Mouse (Mus musculus) testis, postnatal 10 days (tissue): Measurements from ENCODE around the gene Cox19.

Experiments
- DNase-seq: peaks from one replicate; pipeline ENCODE4 v3.0.0; 2021; ENCODE audit warnings: low spot score

Cox19 gene

DNA sequence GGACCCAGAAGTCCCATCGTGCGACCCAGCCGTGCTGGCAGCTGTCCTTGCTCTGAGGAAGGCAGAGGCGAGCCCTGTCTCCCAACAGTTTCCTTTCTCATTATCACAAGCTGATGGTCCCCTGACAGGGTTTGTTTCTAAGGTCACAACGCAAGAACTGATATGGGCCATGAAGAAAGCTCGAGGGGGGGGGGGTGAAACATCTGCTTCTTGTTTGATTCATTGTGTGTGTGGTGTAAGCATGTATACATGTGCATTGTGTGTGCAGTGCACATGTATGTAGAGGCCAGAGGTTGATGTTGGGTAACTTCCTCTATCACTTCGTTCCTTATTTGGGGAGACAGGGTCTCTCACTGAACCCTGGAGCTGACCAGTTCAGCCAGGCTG, 23.6 kb downstream of the Cox19 start:
- DNase-seq = no peak

DNA sequence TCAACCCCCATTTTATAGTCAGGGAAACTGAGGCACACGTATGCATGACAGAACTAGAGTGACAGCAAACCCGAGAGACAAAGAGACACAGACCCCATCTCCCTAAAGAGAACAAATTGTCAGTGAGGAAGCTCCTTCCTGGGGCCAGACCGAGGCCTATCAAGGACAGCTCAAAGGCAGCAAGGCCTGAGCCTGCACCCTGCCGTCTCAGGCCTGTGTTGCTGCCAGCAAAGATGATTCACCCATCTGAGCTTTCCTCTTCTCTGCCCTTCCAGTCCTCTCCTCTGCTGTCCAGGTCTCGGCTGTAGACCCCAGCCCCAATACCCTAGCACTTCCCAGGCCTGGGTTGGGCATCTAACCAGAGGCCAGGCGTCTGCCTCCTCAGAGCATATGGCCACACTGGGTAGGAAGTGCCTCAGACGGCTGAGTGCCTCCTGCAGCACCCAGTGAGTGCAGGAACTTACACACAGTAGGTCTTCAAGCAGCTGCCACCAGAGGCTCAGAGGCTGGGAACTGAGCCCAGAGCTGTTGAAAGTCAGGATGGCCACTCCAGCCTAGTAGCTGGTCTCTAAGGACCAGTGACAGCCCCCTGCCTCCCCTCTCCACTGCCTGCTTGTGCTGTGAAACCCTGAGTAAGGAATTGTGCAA, 24.1 kb downstream of the Cox19 start:
- no peak for DNase-seq

DNA sequence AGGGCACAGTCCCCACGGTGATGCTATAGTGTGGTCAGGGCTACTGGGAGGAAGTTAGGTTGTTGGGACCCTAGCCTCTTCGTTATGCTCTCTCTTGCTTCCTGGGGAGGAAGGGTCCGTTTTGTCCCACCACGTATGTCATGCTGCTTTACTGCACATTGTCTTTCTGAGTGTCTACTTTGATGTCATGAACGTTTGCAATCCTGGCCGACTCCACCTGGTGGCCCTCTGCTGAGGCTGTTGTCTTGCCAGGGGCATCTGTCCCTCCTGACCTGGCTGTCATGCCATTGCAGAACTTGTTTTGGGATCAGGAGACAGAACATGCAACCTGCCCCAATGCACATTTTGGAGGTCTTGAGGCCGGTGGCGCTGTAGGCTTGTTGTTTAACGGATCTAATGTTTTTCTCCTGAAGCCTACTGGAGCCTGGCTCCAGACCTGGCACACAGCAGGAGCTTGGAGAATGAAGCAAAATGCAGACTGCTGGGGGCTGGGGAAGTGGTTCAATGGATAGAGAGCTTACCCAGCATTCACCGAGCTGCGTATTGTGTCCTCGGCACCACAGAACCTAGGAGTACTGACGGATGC, 25.0 kb downstream of the Cox19 start:
- DNase-seq = no peak

DNA sequence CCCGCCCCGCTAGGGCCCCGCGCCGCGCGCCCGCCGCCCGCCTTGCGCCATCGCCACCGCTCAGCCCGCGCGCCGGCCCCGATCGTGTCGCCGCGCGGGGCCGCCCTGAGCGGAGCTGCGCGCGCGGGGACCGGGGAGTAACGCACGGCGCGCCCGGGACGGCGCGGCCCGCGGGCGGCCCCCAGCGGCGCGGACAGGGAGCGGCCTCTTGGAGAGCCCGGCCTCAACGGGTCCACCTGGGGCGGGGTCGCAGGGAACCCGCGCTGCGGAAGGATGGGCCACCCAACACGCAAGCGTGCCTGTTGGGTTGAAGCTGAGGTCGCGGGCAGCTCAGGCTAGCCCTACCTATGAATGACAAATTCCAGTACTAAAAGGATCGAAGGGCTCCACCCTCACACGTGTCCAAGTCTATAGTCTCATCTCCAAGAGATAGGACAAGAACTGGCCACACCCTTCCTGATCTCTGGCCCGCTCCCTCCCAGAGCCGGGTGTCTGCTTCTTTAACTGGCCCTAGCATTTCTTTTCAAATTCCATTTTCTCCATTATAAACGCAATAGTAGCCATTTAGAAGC, 25.7 kb downstream of the Cox19 start, which contains the start of gene Adap1:
TSS of gene Adap1 (minus strand) at position 228 of the 572 bp plus-strand sequence.
- DNase-seq = peak; percentile 72

DNA sequence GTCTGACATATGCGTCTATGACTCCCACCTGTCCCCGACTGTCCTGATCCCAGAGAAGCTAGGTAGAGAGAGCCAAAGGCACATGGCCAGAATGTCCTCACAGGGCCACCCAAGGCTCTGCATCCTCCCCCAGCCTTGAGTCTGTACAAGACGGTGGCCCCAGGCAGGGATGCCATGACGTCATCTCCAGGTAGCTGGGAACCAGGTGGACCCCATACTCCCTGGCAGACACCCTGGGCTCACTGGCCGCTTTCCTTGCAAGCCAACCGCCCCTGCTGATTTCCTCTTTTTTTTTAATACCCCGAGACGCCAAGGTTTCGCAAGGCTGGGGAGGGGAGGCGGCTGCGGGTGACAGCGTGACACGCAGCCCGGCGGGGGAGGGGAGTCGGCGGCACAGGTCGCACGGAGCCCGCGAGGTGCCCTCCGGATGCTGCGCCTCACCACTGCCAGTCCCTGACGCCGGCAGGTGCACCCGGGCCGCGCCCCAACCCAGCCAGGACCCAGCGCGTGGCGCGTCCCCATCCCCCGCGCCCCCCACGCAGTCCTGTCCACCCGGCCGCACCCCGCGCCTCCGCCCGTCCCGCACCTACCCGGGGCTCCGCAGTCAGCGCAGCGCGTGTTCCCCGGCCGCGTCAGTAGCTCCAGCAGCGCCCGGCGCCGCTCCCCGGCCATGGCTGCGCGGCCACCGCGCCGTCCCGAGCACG, 26.4 kb downstream of the Cox19 start:
- DNase-seq = peak; percentile 62

DNA sequence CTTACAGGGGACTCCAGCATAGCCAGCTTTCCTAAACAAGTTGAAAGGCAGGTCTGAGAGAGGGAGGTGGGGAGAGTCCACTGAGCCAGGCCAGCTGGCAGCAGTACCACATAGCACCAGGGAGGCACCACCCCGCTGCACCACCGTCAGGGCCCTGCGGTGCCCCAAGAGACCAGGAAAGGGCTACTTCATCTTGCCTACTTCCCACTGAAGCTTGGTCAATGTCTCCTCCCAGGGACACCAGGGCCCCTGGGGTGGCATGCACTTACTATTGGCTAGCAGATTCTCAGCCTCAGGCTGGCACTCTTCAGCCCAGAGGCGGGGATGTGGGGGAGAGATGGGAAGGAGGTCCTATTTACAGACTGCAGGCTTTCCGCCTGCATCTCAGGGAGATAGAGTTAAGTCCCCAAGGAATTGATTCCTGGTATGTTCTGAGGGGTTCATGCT, 27.1 kb downstream of the Cox19 start:
- no peak for DNase-seq

DNA sequence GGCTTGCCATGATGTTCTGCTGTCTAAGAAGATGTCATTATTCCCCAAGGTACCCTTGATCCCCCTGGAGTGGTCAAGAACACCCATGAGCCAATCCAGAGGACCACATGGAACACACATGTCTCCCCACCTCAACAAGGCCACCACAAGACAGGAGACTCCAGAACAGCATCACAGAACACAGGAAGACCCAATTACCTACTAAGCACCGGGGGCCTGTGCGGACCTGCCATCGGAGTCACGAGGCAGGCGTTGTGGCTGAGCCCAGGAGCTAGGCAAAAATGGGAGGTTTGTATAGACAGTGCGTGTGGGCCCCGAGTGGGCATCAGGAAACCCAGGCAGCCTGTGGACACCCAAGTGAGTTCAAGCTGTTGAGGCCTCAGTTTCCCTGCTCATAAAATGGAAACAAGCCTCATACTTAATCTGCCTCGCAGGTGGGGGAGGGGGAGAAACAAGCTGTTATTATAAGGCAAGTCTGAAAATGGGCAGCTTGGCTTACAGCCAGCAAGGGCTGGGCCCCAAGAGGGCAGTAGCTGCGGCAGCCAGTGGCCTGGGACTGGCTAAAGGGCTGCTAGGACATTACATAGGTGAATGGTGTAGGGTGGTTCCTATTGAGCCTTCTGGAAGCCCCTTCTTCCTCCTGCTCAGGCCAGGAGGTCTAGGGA, 27.8 kb downstream of the Cox19 start:
- DNase-seq = peak; percentile 62

DNA sequence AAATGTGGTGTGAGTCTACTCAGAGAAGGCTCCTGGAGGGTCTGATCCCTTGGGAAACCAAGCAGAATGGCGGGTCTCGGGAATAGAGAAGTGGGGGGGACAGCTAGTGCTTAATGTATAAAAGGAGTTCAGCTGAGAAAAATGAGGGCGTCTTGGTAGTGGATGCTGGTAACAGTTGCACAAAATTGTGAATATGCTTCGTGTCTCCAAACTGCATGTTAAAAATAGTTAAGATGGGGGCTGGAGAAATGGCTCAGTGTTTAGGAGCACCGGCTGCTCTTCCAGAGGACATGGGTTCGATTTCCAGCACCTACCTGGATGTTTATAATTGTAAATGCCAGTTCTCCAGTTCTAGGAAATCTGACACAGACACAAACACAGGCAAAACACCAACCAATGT, 29.9 kb downstream of the Cox19 start:
- DNase-seq = no peak

DNA sequence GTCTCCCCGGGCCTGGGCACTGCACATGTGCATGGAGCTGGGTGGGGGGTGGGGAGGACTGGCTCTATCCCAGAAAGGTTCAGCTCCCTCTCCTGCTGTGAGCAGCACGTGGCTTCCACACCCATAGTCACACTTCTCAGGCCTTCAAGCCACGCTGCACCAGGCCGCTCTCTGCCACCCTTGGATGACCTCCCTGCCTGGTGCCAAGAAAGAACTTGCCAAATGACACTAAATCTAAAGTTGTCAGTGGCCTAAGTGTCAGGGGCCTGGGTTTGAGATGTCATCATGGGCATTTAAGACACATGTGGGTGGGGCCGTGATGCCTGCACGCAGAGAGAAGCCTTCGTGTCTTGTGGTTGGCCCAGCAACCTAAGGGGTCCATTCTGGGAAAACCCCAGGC, 30.8 kb downstream of the Cox19 start:
- no peak for DNase-seq

DNA sequence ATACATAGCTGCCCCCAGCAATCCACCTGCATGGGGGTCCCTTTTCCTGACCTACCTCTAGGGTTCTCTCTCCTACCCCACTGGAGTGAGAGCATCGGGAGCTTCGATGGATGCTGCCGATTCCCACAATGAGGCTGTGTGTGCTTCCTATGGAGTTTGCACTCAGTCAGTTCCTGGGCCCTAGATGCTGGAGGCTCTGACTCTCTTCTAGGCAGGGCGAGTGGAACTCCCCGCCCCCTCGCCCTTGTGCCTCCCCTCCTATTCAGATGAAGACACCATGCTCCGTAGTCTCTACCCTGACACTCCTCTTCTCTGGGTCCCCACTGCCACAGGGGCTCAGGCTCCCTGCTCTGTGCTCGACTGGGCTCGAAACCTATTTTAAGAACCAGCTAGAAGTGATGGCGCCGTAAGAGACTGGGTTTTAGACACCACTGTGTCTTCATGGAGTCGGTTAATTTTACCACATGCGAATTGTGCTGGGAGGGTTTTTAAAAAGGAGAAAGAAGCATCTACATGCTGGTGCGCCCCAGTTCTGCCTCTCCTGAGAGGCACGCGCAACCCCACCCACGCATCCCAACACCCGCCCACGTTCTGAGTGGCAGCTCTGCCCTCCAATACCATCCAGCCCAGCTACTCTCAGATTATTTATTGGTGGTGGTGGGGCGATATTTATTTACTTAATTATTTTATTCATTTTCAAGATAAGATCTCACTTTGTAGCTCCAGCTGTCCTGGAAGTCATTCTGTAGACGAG, 33.3 kb downstream of the Cox19 start:
- no peak for DNase-seq

DNA sequence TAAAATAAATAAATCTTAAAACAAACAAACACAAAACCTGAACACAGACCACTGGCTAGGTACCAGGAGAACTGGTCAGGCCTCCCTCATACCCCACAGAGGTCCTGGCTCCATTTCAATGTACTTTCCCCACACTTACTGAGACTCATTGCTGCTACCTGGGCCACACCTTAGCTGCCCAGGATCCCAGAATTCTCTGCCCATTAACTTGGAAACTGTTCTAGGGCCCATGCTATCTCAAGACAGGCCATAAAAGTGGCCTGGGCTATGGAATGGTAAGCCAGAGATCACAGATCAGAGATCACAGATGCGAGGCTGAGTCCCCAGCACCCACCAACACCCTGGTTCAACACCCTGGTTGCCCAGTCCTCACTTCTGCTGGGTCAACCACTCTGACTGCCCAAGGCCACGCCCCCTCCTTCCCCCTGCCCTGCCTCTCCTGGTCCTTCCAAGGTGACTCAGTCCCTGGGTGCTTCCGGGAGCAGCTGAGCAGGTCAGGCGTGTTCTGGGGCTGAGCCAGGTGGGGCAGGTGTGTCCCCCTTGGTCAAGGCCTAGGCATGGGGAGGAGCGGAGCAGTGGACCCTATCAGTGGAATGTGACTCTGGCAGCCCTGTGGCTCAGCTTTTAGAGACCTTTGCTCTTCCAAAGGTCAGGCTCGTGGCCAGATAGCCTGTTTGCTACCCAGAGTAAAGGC, 34.1 kb downstream of the Cox19 start:
- no peak for DNase-seq

DNA sequence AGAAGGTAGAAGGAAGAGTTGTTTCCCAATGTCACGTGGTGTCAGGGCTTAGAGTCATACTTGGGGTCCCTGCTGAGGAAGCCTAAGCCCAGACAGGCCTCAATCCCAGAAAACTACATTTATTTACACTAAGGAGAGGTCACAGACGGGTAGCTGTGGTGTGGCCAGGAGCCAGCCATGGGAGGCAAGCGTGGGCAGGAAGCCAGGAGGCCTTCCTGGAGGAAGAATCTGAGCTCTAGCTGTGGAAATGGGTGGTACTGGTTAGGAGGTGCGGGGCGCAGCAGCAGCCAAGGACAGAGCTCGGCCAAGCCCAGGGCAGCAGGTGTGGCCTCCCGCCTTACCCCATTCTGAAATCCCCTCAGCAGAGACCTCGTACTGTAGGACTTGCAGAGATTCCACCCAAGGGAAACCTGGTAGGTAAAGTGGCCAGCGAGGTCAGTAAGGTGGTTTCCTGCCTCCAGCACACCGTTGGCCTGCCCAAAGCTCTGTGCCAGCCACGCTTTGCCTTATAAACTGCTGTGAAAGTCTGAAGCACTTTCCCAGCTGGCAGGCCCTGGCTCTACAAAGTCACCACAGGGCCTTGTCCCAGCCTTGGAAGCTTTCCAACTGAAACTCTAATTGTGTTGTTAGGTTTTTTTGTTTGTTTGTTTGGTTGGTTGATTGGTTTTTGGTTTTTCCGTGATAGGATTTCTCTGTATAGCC, 36.1 kb downstream of the Cox19 start:
- DNase-seq = no peak

DNA sequence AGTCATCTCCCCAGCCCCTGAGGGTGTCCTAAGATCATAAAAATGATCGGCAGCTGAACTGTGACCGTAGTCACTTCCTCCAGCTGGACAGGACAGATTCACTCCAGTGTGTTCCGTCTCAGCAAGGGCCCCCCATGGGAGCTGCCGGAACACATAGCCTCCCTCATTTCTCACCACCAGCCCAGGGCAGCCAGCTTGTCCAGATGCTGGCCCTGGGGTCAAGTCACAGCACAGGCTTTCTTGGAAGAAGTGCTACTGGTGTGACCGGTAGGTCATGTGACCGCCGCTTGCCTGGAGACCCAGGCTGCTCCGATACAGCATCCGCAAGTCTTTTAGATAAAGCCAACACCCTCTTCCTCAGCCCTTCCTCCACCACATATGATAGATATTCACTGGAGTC, 37.7 kb downstream of the Cox19 start:
- DNase-seq = no peak

DNA sequence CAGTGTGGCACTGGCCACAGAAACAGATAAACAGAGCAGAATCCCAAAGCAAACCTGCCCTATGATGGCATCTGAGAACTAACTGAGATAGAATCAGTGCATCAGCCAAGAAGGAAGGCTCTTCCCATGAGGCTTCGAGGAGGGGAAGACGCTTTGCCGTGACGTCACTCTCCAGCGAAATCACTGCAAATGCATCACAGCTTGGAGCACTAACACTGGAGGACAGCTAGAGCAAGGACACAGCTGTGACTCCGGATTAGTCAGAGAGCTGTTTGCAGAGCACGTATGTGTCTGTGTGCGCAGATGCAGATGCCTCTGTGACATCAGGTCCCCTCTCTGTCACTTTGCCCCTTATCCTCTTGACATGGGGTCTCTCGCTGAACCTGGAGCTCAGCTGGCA, 39.4 kb downstream of the Cox19 start:
- no peak for DNase-seq

DNA sequence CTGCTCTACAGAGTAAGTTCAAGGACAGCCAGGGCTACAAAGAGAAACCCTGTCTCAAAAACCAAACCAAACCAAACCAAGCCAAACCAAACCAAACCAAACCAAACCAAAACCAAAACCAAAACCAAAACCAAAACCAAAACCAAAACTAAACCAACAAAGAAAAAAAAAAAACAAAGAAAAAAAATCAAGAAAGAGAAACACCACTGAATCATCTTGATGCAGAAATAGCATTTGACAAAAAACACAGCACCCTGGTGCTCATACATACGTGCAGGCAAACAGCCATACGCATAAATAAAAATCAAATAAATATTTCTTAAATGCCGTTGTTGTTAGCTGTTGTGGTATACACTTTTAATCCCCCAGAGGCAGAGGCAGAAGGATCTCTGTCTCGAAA, 40.7 kb downstream of the Cox19 start:
- DNase-seq = no peak

DNA sequence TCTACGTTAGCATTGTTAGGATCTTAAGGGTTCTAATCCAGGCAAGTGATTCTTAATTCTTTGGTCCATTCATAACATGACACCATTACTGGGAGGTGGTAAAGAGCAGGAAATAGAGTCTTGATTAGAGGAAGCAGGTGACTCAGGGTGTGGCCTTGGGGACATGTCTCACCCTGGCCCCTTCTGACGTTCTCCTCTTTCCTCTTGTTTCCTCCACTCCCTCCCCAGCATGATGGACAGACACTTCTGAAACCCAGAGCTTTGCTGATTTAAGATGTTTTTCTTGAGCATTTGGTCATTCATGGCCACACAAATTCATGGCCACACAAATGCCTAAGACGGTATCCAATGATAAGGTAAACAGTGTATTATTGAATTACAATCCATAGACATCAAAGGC, 41.3 kb downstream of the Cox19 start:
- DNase-seq = no peak

DNA sequence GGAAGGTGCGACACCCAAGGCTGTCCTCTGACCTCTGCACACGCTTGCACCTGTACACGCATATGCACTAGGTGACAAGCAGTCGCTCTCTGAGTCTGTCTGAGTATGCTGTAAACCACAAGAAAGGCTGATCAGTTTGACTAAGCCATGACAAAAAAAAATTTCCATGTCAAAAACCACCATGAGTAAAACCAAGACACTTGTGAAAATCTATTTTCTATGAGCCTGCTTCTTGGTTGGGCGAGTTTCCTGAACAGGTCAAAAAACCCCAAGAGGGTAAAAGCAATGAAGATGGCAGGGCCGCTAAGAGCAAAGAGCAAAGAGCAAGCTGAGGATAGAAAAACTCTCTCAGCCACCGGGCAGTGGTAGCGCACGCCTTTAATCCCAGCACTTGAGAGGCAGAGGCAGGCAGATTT, 47.6 kb downstream of the Cox19 start:
- DNase-seq = no peak

DNA sequence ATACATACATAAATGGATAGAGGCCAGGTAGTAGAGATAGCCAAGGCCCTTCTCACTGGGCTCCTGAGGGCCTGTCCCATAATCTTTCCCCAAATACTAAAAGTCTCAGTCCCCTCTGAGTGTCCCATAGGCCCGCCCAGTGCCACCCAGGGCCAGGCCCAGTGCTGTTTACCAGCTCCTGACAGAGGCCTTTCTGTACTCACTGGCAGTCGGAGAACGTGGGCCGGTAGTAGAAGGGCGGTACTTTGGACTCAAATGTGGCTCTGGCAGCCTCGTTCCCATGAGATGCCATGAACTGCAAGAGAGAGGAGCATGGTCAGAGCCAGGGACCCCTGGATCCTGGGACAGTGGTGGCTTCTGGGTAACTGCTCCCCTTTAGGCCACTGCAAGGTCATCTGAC, 49.1 kb downstream of the Cox19 start:
- DNase-seq = no peak

DNA sequence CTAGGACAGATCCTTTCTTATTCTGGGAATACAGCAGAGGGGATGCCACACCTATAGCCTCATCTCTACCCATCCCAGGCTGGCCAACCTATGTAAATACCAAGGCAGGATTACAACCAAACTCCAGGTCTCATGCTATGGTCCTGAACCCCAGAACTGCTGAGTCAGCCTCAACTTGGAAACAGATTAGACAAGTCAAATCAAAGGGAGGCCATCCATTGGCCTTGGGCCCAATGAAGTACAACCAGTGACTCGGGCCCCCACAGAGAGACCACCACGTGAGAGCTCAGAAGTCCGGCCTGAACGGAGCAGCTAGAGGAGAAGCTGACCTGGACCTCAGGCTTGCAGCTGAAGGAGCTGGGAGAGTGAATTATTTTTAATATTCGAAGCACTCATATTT, 53.5 kb downstream of the Cox19 start:
- DNase-seq = no peak

DNA sequence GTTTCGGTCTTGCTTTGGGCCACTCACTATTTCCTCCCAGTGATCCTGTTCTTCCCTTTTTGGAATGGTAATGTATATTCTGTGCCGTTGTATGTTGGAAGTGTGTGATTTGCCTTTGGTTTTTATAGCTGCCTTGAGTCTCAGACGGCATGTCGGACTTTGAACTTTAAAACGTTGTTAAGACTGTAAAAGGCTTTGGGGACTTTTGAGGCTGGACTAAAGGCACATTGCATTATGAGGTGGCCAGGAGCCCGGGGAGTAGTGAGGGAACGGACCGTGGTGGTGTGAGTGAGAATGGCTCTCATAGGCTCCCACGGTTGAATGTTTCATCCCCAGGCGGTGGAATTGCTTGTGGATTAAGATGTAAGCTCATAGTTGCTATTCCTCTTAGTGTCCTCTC, 54.1 kb downstream of the Cox19 start:
- no peak for DNase-seq

DNA sequence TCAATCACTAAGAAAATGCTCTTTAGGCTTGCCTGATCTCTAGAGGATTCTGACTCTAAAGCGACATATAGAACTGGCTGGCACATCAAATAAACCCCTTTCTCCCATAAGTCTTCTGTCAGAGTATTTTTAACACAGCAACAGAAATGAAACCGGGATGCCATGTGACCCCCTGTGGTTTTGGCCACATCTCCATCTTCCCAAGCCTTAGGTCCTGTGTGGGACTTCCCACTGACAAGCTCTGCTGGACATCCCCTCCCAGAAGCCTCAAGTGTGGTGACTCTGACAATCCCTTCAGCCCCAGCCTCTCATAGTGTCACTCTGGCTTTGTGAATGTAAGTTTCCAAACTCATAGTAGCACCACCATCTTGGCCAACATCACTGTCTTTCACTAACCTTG, 57.1 kb downstream of the Cox19 start:
- no peak for DNase-seq
